Mouse (Mus musculus) embryonic facial prominence, embryonic 10.5 days (tissue): ENCODE measurements around the gene Hibch. TPM values are rescaled to one million over a fixed set of nuclear protein-coding genes. Genes with fewer than 3 reads are reported as not detected.
A peak's percentile ranks its signal among the peaks of the same experiment; 100 is the strongest.
"Not testable (repeated sequence)": the region's sequence is repeated elsewhere in the genome, so short reads cannot be mapped to it uniquely, and the experiment has no call there.

ENCODE experiments used
- DNase-seq: peaks from one replicate; pipeline ENCODE4 v3.0.0-alpha.2; 2017; ENCODE audit warnings: low spot score
- H3K27ac ChIP-seq: fragments of 300-500 bp; sonication (generic); replicated peaks from 2 replicates; pipeline ENCODE4 v1.5.1; 2016; ENCODE audit warnings: mild to moderate bottlenecking
- H3K27me3 ChIP-seq: fragments of 300-500 bp; sonication (generic); replicated peaks from 2 replicates; pipeline ENCODE4 v1.6.1; 2016; ENCODE audit warnings: low read depth, mild to moderate bottlenecking; ENCODE audit not compliant: poor library complexity, severe bottlenecking
- H3K36me3 ChIP-seq: fragments of 300-500 bp; sonication (generic); replicated peaks from 2 replicates; pipeline ENCODE4 v1.6.1; 2016; ENCODE audit warnings: mild to moderate bottlenecking, moderate library complexity
- H3K4me1 ChIP-seq: fragments of 300-500 bp; sonication (generic); 2 replicates; pipeline ENCODE4 v1.6.1; 2016
- H3K4me3 ChIP-seq: fragments of 300-500 bp; sonication (generic); 2 replicates; pipeline ENCODE4 v1.5.1; 2016; ENCODE audit warnings: mild to moderate bottlenecking, moderate library complexity
- H3K9me3 ChIP-seq: fragments of 300-500 bp; sonication (generic); 2 replicates; pipeline ENCODE4 v1.6.1; 2016; ENCODE audit warnings: mild to moderate bottlenecking
- WGBS: fragments of 180-500 bp; shearing (Covaris S2); methylation state at CpG from one replicate; pipeline ENCODE4 v1.1.7; 2016; 5-methylcytosine and 5-hydroxymethylcytosine counted together
- polyA plus RNA-seq: library from polyadenylated mRNA; unstranded; fragments of >200 nt; fragmentation: Nextera tagmentation; extraction: Ambion mirVana; gene quantifications from 2 replicates; pipeline ENCODE4 v1.2.1, GENCODE M21; 2016

Hibch gene
- polyA plus RNA-seq, 1 experiment from 2014 or later = 22.7 TPM

GRCm38 (mm10) chr1:52924482-52924881 lies 79.8 kb downstream of the Hibch start:
- H3K9me3 ChIP-seq, H3K27me3 ChIP-seq, H3K36me3 ChIP-seq, H3K27ac ChIP-seq, H3K4me3 ChIP-seq, DNase-seq, H3K4me1 ChIP-seq: not testable (repeated sequence)
- WGBS = 63% methylated on average over 1 of the region's 1 CpGs

GRCm38 (mm10) chr1:52934494-52934893 lies 89.8 kb downstream of the Hibch start:
- H3K9me3 ChIP-seq = peaks cover 11% of the 10 kb centered on the region; the same call in 1 of the 2 replicates
- H3K27me3 ChIP-seq = no peaks in the 10 kb centered on the region
- no peaks in the 10 kb centered on the region for H3K4me1 ChIP-seq
- H3K36me3 ChIP-seq = no peaks in the 10 kb centered on the region
- no peak overlapping the region for H3K27ac ChIP-seq
- no peak overlapping the region for H3K4me3 ChIP-seq
- WGBS = 92% methylated on average over 5 of the region's 5 CpGs
- no peak for DNase-seq

GRCm38 (mm10) chr1:52939021-52939420 lies 94.3 kb downstream of the Hibch start:
- Histone ChIP-seq H3K9me3 (peaks cover 11% of the 10 kb centered on the region; the same call in 1 of the 2 replicates), H3K4me1 (no peaks in the 10 kb centered on the region), H3K36me3 (no peaks in the 10 kb centered on the region), H3K27ac (no peak overlapping the region), H3K27me3 (no peaks in the 10 kb centered on the region), H3K4me3 (no peak overlapping the region)
- 93% methylated on average over 1 of the region's 1 CpGs for WGBS
- no peak for DNase-seq

- peaks cover 15% of the 10 kb centered on the region for H3K4me1 ChIP-seq
- H3K27me3 ChIP-seq = peaks cover 1% of the 10 kb centered on the region
- no peak overlapping the region for H3K4me3 ChIP-seq
- H3K9me3 ChIP-seq = no peaks in the 10 kb centered on the region
- no peaks in the 10 kb centered on the region for H3K36me3 ChIP-seq
- WGBS = 85% methylated on average over 5 of the region's 5 CpGs
- DNase-seq = no peak
- no peak overlapping the region for H3K27ac ChIP-seq
These were observed 103.2 kb downstream of the Hibch start for GRCm38 (mm10) chr1:52947895-52948294.

GRCm38 (mm10) chr1:52951146-52951868 lies 106.6 kb downstream of the Hibch start:
- no peaks in the 10 kb centered on the region for H3K9me3 ChIP-seq
- peaks cover 25% of the 10 kb centered on the region for H3K4me1 ChIP-seq
- 58% methylated on average over 5 of the region's 5 CpGs for WGBS
- no peak overlapping the region for H3K4me3 ChIP-seq
- peaks cover 22% of the 10 kb centered on the region for H3K27me3 ChIP-seq
- H3K36me3 ChIP-seq = no peaks in the 10 kb centered on the region
- H3K27ac ChIP-seq = no peak overlapping the region
- DNase-seq = peak; percentile 18

- 5% methylated on average over 5 of the region's 5 CpGs for WGBS
- Histone ChIP-seq H3K36me3 (no peaks in the 10 kb centered on the region), H3K27me3 (peaks cover 22% of the 10 kb centered on the region), H3K4me1 (peaks cover 25% of the 10 kb centered on the region), H3K4me3 (peak overlapping the region; percentile 77), H3K27ac (peak overlapping the region; percentile 81), H3K9me3 (no peaks in the 10 kb centered on the region)
- DNase-seq = no peak
These were observed 107.4 kb downstream of the Hibch start for GRCm38 (mm10) chr1:52952143-52952542.

GRCm38 (mm10) chr1:52952551-52953397 lies 108.0 kb downstream of the Hibch start:
- Histone ChIP-seq H3K27ac (peak overlapping the region; percentile 81), H3K4me1 (peaks cover 25% of the 10 kb centered on the region), H3K36me3 (no peaks in the 10 kb centered on the region), H3K27me3 (peaks cover 22% of the 10 kb centered on the region), H3K4me3 (peak overlapping the region; percentile 77), H3K9me3 (no peaks in the 10 kb centered on the region)
- under 1% methylated on average over 47 of the region's 47 CpGs for WGBS
- peak; percentile 55 for DNase-seq

- no peaks in the 10 kb centered on the region for H3K9me3 ChIP-seq
- WGBS = 6% methylated on average over 4 of the region's 4 CpGs
- H3K36me3 ChIP-seq = no peaks in the 10 kb centered on the region
- H3K4me3 ChIP-seq = peak overlapping the region; percentile 77
- H3K27me3 ChIP-seq = peaks cover 22% of the 10 kb centered on the region
- peak; percentile 23 for DNase-seq
- H3K27ac ChIP-seq = no peak overlapping the region
- H3K4me1 ChIP-seq = peaks cover 25% of the 10 kb centered on the region
These were observed 108.8 kb downstream of the Hibch start for GRCm38 (mm10) chr1:52953548-52953947.

GRCm38 (mm10) chr1:52954456-52954855 lies 109.7 kb downstream of the Hibch start:
- no peak overlapping the region for H3K27ac ChIP-seq
- DNase-seq = no peak
- no peak overlapping the region for H3K4me3 ChIP-seq
- H3K9me3 ChIP-seq = no peaks in the 10 kb centered on the region
- peaks cover 22% of the 10 kb centered on the region for H3K27me3 ChIP-seq
- peaks cover 25% of the 10 kb centered on the region for H3K4me1 ChIP-seq
- 82% methylated on average over 2 of the region's 2 CpGs for WGBS
- H3K36me3 ChIP-seq = no peaks in the 10 kb centered on the region

- Histone ChIP-seq H3K27me3 (peaks cover 22% of the 10 kb centered on the region), H3K9me3 (no peaks in the 10 kb centered on the region), H3K4me3 (no peak overlapping the region), H3K4me1 (peaks cover 25% of the 10 kb centered on the region), H3K27ac (no peak overlapping the region), H3K36me3 (no peaks in the 10 kb centered on the region)
- peak; percentile 48 for DNase-seq
- WGBS = 38% methylated on average over 6 of the region's 6 CpGs
These were observed 110.4 kb downstream of the Hibch start for GRCm38 (mm10) chr1:52955102-52955501.

GRCm38 (mm10) chr1:52956746-52957145 lies 112.0 kb downstream of the Hibch start:
- peaks cover 22% of the 10 kb centered on the region for H3K27me3 ChIP-seq
- WGBS = 73% methylated on average over 4 of the region's 4 CpGs
- no peak overlapping the region for H3K4me3 ChIP-seq
- H3K4me1 ChIP-seq = peaks cover 20% of the 10 kb centered on the region
- no peak for DNase-seq
- no peaks in the 10 kb centered on the region for H3K9me3 ChIP-seq
- H3K36me3 ChIP-seq = no peaks in the 10 kb centered on the region
- no peak overlapping the region for H3K27ac ChIP-seq

- 85% methylated on average over 6 of the region's 6 CpGs for WGBS
- DNase-seq = no peak
- Histone ChIP-seq H3K9me3 (no peaks in the 10 kb centered on the region), H3K27me3 (no peaks in the 10 kb centered on the region), H3K4me3 (no peak overlapping the region), H3K4me1 (no peaks in the 10 kb centered on the region), H3K27ac (no peak overlapping the region), H3K36me3 (no peaks in the 10 kb centered on the region)
These were observed 115.5 kb downstream of the Hibch start for GRCm38 (mm10) chr1:52960191-52960590.

GRCm38 (mm10) chr1:52963097-52963496 lies 118.4 kb downstream of the Hibch start:
- H3K27me3 ChIP-seq = no peaks in the 10 kb centered on the region
- WGBS = 79% methylated on average over 2 of the region's 2 CpGs

More at GRCm38 (mm10) chr1:52963097-52963496, 118.4 kb downstream of the Hibch start:
- H3K9me3 ChIP-seq = no peaks in the 10 kb centered on the region
- DNase-seq = no peak
- H3K27ac ChIP-seq = no peak overlapping the region
- H3K4me1 ChIP-seq = 0 out of 2 replicates have a peak, but pooled peaks cover 3% of the 10 kb centered on the region
- no peaks in the 10 kb centered on the region for H3K36me3 ChIP-seq
- no peak overlapping the region for H3K4me3 ChIP-seq
